Mouse (Mus musculus) liver, adult 2 months (tissue): Measurements from ENCODE around the gene Parva. TPM values are rescaled to one million over a fixed set of nuclear protein-coding genes. Genes with fewer than 3 reads are reported as not detected.

ENCODE experiments used
- DNase-seq: peaks from one replicate; pipeline ENCODE4 v3.0.0-alpha.2; 2011; ENCODE audit warnings: low read depth, low spot score; ENCODE audit errors: extremely low read depth
- H3K27ac ChIP-seq: fragments of 200-500 bp; replicated peaks from 2 replicates; pipeline ENCODE4 v1.5.1; 2012; ENCODE audit warnings: low read depth, mild to moderate bottlenecking, control low read depth, inconsistent platforms, low read length; ENCODE audit not compliant: insufficient read depth
- H3K27me3 ChIP-seq: fragments of 200-500 bp; 2 replicates; pipeline ENCODE4 v1.6.1; 2012; ENCODE audit warnings: mild to moderate bottlenecking, moderate library complexity, low read length, inconsistent platforms; ENCODE audit not compliant: control insufficient read depth, insufficient read depth
- H3K36me3 ChIP-seq: fragments of 200-500 bp; 2 replicates; pipeline ENCODE4 v1.6.1; 2012; ENCODE audit warnings: low read length, inconsistent platforms; ENCODE audit not compliant: control insufficient read depth, insufficient read depth
- H3K4me1 ChIP-seq: fragments of 200-500 bp; 2 replicates; pipeline ENCODE4 v1.6.1; 2011; ENCODE audit warnings: low read length; ENCODE audit not compliant: control insufficient read depth, insufficient read depth
- H3K4me3 ChIP-seq: fragments of 200-500 bp; 2 replicates; pipeline ENCODE4 v1.5.1; 2011; ENCODE audit warnings: low read depth, mild to moderate bottlenecking, control low read depth, low read length, moderate library complexity; ENCODE audit not compliant: insufficient read depth
- H3K79me2 ChIP-seq: fragments of 200-500 bp; 2 replicates; pipeline ENCODE4 v1.6.1; 2012; ENCODE audit warnings: inconsistent platforms, mild to moderate bottlenecking, low read length, moderate library complexity; ENCODE audit not compliant: control insufficient read depth, insufficient read depth
- H3K9ac ChIP-seq: fragments of 200-500 bp; 2 replicates; pipeline ENCODE4 v1.6.1; 2012; ENCODE audit warnings: low read depth, mild to moderate bottlenecking, control low read depth, inconsistent platforms, low read length
- CTCF ChIP-seq: fragments of 200-500 bp; IDR thresholded peaks from 2 replicates; pipeline ENCODE4 v1.5.1; 2011; ENCODE audit warnings: low read depth, low read length, control low read depth
- POLR2A ChIP-seq: fragments of 200-500 bp; IDR thresholded peaks from 2 replicates; pipeline ENCODE4 v1.6.1; 2011; ENCODE audit warnings: low read length, control low read depth; ENCODE audit not compliant: insufficient read depth; ENCODE audit errors: extremely low read depth
- WGBS: fragments of 180-500 bp; shearing (Covaris S2); methylation state at CpG from one replicate; pipeline ENCODE4 v1.1.7; 2018; 5-methylcytosine and 5-hydroxymethylcytosine counted together
- polyA plus RNA-seq: library from polyadenylated mRNA; depleted of rRNA; stranded (reverse); fragments of >200 nt; gene quantifications from 2 replicates; pipeline ENCODE4 v1.2.3, GENCODE M21; 2012
- total RNA-seq: library from RNA; depleted of rRNA; stranded (reverse); fragments of >200 nt; gene quantifications from 2 replicates; pipeline ENCODE4 v1.2.3, GENCODE M21; 2014

The Parva gene
- total and polyA plus RNA-seq, 2 experiments = 18.8 to 27.2 TPM

GRCm38 (mm10) chr7:112495950-112496349 lies 68.6 kb downstream of the Parva start:
- TF ChIP-seq POLR2A (no peak), CTCF (no peak)
- Histone ChIP-seq H3K4me3 (no peak overlapping the region), H3K27me3 (no peaks in the 10 kb centered on the region), H3K36me3 (no peaks in the 10 kb centered on the region), H3K4me1 (peaks cover 18% of the 10 kb centered on the region), H3K79me2 (no peaks in the 10 kb centered on the region; the same call in 1 of the 2 replicates), H3K27ac (no peak overlapping the region), H3K9ac (no peak overlapping the region)
- WGBS = 29% methylated on average over 8 of the region's 8 CpGs
- peak; percentile 68 for DNase-seq

- no peaks in the 10 kb centered on the region for H3K27me3 ChIP-seq
- H3K4me3 ChIP-seq = no peak overlapping the region
- H3K79me2 ChIP-seq = peaks cover 6% of the 10 kb centered on the region; the same call in 1 of the 2 replicates
- TF ChIP-seq CTCF (no peak), POLR2A (no peak)
- DNase-seq = peak; percentile 92
- 25% methylated on average over 7 of the region's 7 CpGs for WGBS
- H3K9ac ChIP-seq = no peak overlapping the region
- H3K36me3 ChIP-seq = no peaks in the 10 kb centered on the region
- H3K27ac ChIP-seq = peak overlapping the region; percentile 30; the same call in 1 of the 2 replicates
- H3K4me1 ChIP-seq = peaks cover 18% of the 10 kb centered on the region
Measured at GRCm38 (mm10) chr7:112496921-112497320, 69.6 kb downstream of the Parva start.

DNA sequence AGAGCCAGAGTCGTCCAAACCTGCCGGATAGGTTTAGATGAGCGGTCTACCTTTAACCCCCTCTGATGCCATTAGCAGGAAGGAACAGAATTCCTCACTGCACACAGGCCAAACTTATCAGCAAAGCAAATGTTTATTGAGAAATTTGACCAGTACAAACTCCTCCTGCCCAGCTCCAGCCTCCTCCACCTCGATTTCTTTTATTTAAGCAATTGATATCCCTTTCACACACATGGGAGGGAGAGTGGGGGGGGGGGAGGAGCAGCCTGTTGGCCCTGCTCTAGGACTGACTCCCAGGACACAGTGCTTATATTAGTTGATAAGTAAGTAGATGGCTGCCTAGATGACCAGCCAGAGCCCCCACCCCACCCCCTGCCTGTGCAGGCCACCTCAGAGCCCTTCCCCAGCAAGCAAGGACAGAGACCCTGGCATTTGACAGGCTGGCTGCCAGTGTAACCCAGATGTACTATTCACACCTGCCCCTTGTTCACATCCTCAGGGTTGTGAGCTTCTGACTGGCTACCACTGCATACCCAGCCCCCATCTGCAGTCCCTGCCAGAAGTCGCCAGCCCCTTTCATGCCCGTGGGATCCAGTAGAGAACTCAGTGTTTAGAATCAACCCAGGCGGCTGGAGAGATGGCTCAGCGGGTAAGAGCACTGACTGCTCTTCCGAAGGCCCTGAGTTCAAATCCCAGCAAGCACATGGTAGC lies 71.4 kb downstream of the Parva start:
- H3K4me3 ChIP-seq = no peak overlapping the region
- H3K27ac ChIP-seq = no peak overlapping the region
- DNase-seq = peak; percentile 81
- 51% methylated on average over 9 of the region's 9 CpGs for WGBS
- H3K79me2 ChIP-seq = peaks cover 7% of the 10 kb centered on the region; the same call in 1 of the 2 replicates
- TF ChIP-seq CTCF (no peak), POLR2A (no peak)
- no peaks in the 10 kb centered on the region for H3K27me3 ChIP-seq
- no peak overlapping the region for H3K9ac ChIP-seq
- no peaks in the 10 kb centered on the region for H3K36me3 ChIP-seq
- peaks cover 18% of the 10 kb centered on the region for H3K4me1 ChIP-seq

GRCm38 (mm10) chr7:112499453-112500133 lies 72.3 kb downstream of the Parva start:
- WGBS = 64% methylated on average over 10 of the region's 10 CpGs
- TF ChIP-seq CTCF (no peak), POLR2A (no peak)
- H3K27ac ChIP-seq = no peak overlapping the region

GRCm38 (mm10) chr7:112500134-112500490 lies 72.8 kb downstream of the Parva start:
- 51% methylated on average over 7 of the region's 7 CpGs for WGBS
- H3K4me1 ChIP-seq = peaks cover 18% of the 10 kb centered on the region
- no peak for DNase-seq
- H3K36me3 ChIP-seq = no peaks in the 10 kb centered on the region
- H3K9ac ChIP-seq = no peak overlapping the region
- H3K79me2 ChIP-seq = peaks cover 7% of the 10 kb centered on the region; the same call in 1 of the 2 replicates
- no peak overlapping the region for H3K27ac ChIP-seq
- H3K27me3 ChIP-seq = no peaks in the 10 kb centered on the region
- TF ChIP-seq CTCF = no peak
- TF ChIP-seq POLR2A = no peak
- no peak overlapping the region for H3K4me3 ChIP-seq

More at GRCm38 (mm10) chr7:112499453-112500133, 72.3 kb downstream of the Parva start:
- Histone ChIP-seq H3K36me3 (no peaks in the 10 kb centered on the region), H3K4me3 (no peak overlapping the region), H3K4me1 (peaks cover 18% of the 10 kb centered on the region), H3K9ac (no peak overlapping the region), H3K27me3 (no peaks in the 10 kb centered on the region), H3K79me2 (peaks cover 7% of the 10 kb centered on the region; the same call in 1 of the 2 replicates)
- DNase-seq = no peak
